Mouse (Mus musculus): ENCODE results near the gene Cdkn2d. TPM values are rescaled to one million over a fixed set of nuclear protein-coding genes. Genes with fewer than 3 reads are reported as not detected.
"Not testable (repeated sequence)": the region's sequence is repeated elsewhere in the genome, so short reads cannot be mapped to it uniquely, and the experiment has no call there.

Cdkn2d gene
- polyA plus RNA-seq, 1 experiment from 2014 or later, result 87.1 TPM

DNA sequence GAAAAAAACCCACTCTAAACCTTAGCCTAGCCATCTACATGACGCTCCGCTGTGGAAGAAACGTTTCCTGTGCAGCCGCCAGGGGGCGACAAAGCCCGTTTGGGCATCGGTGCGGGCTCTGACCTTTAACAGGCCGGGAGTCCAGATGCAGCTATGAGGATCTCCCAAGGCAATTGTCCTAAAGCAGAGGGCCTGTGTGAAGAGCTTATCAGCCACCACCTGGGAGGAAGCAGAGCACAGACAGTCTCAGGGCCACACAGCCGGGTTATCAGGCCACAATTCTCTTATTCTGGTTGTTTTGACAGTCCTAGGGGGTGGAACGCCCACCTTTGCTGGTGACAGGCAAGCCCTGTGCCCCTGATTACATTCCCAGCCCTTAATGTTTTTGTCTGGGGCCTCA is 22.2 kb upstream of the Cdkn2d start:
- no peak overlapping the region for H3K27ac ChIP-seq (ENCODE audit: low read depth, low read length)
- H3K4me1 ChIP-seq (ENCODE audit: control insufficient read depth, insufficient read depth, low read length), result no peaks in the 10 kb centered on the region
- H3K27me3 ChIP-seq (ENCODE audit: control insufficient read depth, insufficient read depth, low read length), result peaks cover 14% of the 10 kb centered on the region
- no peaks in the 10 kb centered on the region for H3K36me3 ChIP-seq (ENCODE audit: control insufficient read depth, insufficient read depth, low read length)
- ATAC-seq (ENCODE audit: insufficient read depth, low FRiP score, low TSS enrichment), result peak; percentile 48
- H3K4me2 ChIP-seq (ENCODE audit: low read depth), result no peak overlapping the region
- WGBS, result 9% methylated on average over 11 of the region's 11 CpGs
- peak; percentile 88 for DNase-seq (ENCODE audit: low spot score)
- H3K9me3 ChIP-seq (ENCODE audit: control insufficient read depth, low read length), result no peaks in the 10 kb centered on the region
- H3K9ac ChIP-seq (ENCODE audit: low read length), result no peak overlapping the region
- no peak overlapping the region for H3K4me3 ChIP-seq (ENCODE audit: low read depth, low read length)

DNA sequence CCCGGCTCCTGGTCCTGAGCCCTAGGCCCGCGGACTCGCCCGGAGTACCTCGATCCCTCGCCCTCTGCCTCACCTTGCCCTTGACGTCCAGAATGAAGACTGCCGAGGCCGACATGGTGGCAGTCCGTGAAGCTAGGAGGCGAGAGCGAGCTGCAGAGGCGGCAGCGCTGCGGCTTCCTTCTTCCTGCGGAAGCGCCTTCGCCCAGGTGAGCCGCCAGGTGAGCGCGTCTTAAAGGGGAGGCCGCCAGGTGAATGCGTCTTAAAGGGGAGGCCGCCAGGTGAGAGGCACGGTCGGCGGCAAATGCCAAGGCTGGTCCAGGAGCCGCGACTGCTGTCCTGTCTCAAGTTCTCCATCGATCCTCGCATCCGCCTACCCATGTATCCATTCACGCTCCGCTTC is 20.9 kb upstream of the Cdkn2d start, which contains the start of gene Ap1m2:
Gene Ap1m2 (minus strand): TSS at position 204 of the 400 bp plus-strand sequence.
- no peak within 1 kb of the TSS for H3K4me2 ChIP-seq (ENCODE audit: low read depth)
- no peaks in the 10 kb centered on the region for H3K36me3 ChIP-seq (ENCODE audit: control insufficient read depth, insufficient read depth, low read length)
- no peak within 1 kb of the TSS for H3K9ac ChIP-seq (ENCODE audit: low read length)

DNA sequence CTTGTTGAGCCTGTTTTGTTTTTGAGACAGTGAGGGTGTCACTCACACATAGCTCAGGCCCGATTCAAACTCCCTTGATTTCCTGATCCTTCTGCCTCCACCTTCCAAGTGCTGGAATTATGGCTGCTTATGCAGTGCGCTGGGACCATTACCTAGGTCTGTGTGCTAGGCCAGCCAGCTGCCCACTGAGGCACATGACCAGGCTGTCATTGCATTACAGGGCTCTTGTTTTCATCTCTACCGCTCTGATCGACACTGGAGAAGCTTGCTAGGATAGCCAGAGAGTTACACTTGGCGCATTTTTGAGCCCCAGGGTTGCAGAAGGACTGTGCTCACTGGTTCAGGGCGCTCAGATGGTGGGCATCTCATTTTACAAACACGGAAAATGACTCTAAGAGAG is 20.5 kb upstream of the Cdkn2d start:
- H3K4me2 ChIP-seq (ENCODE audit: low read depth), result no peak overlapping the region
- H3K9ac ChIP-seq (ENCODE audit: low read length), result no peak overlapping the region
- no peak overlapping the region for H3K27ac ChIP-seq (ENCODE audit: low read depth, low read length)
- no peaks in the 10 kb centered on the region for H3K36me3 ChIP-seq (ENCODE audit: control insufficient read depth, insufficient read depth, low read length)
- 0 out of 2 replicates have a peak overlapping the region, but pooled peaks have one; percentile 4 for H3K4me3 ChIP-seq (ENCODE audit: low read depth, low read length)
- DNase-seq (ENCODE audit: low spot score) (no peak), ATAC-seq (ENCODE audit: insufficient read depth, low FRiP score, low TSS enrichment) (no peak)
- WGBS, result 27% methylated on average over 7 of the region's 7 CpGs
- H3K4me1 ChIP-seq (ENCODE audit: control insufficient read depth, insufficient read depth, low read length), result no peaks in the 10 kb centered on the region
- H3K27me3 ChIP-seq (ENCODE audit: control insufficient read depth, insufficient read depth, low read length), result peaks cover 14% of the 10 kb centered on the region
- no peaks in the 10 kb centered on the region for H3K9me3 ChIP-seq (ENCODE audit: control insufficient read depth, low read length)

More for the DNA sequence above, 20.9 kb upstream of the Cdkn2d start, which contains the start of gene Ap1m2:
- Histone ChIP-seq H3K4me3 (ENCODE audit: low read depth, low read length) (peak within 1 kb of the TSS; percentile 4; the same call in 1 of the 2 replicates), H3K27ac (ENCODE audit: low read depth, low read length) (no peak within 1 kb of the TSS), H3K9me3 (ENCODE audit: control insufficient read depth, low read length) (no peaks in the 10 kb centered on the region), H3K27me3 (ENCODE audit: control insufficient read depth, insufficient read depth, low read length) (peaks cover 14% of the 10 kb centered on the region), H3K4me1 (ENCODE audit: control insufficient read depth, insufficient read depth, low read length) (no peaks in the 10 kb centered on the region)
- 9% methylated on average over 32 of the region's 35 CpGs for WGBS
- DNase-seq (ENCODE audit: low spot score) (no peak), ATAC-seq (ENCODE audit: insufficient read depth, low FRiP score, low TSS enrichment) (no peak)

DNA sequence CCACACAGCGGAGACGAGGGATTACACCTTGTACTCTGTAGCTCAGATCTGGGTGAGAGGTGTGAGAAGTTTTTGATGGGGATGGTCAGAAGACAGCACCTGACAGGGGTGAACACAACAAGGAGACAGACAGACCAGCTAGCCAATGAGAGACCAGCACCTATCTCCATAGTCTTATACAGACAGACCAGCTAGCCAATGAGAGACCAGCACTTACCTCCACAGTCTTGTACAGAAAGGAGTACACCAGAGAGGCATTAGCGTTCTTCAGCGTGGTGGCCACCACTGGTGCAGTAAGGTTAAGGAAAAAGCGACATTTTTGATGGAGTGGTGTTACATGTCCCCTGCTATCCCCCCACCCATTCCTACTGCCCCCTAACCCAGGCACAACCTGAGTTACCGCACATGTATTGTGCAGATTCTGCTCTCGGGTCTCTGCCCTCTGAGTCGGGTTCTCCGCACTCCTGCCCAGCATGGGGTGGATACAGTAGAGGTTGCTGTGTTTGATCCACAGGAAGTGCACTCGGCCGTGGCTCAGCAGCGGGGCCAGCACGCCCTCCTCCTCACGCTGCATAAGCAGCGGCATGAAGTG is 18.0 kb upstream of the Cdkn2d start:
- DNase-seq (ENCODE audit: low spot score), result no peak
- H3K27ac ChIP-seq (ENCODE audit: low read depth, low read length), result no peak overlapping the region

DNA sequence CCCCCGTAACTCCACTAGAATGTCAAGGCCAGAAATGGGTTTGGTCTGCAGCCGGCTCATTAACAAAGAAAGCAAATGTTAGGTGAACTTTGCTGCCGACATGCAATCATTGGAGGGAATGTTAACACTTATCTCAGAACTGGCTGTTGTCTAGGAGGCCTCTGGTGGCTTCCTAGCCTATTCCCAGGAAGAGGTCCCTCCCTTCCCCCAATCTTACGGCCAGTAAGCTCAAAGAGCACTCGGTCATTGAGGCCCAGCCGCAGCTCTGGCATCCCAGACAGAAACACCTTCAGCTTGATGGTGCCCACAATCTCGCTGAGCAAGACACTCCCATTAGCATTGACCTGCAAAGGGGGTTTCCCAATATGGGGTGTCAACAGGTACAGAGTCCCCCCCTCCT is 13.9 kb upstream of the Cdkn2d start:
- no peak overlapping the region for H3K4me3 ChIP-seq (ENCODE audit: low read depth, low read length)
- no peaks in the 10 kb centered on the region for H3K9me3 ChIP-seq (ENCODE audit: control insufficient read depth, low read length)
- ATAC-seq (ENCODE audit: insufficient read depth, low FRiP score, low TSS enrichment) (no peak), DNase-seq (ENCODE audit: low spot score) (no peak)
- 86% methylated on average over 7 of the region's 7 CpGs for WGBS
- H3K4me1 ChIP-seq (ENCODE audit: control insufficient read depth, insufficient read depth, low read length), result no peaks in the 10 kb centered on the region
- no peak overlapping the region for H3K4me2 ChIP-seq (ENCODE audit: low read depth)
- no peak overlapping the region for H3K9ac ChIP-seq (ENCODE audit: low read length)
- H3K36me3 ChIP-seq (ENCODE audit: control insufficient read depth, insufficient read depth, low read length), result no peaks in the 10 kb centered on the region
- H3K27ac ChIP-seq (ENCODE audit: low read depth, low read length), result no peak overlapping the region
- no peaks in the 10 kb centered on the region for H3K27me3 ChIP-seq (ENCODE audit: control insufficient read depth, insufficient read depth, low read length)

More for the DNA sequence above, 18.0 kb upstream of the Cdkn2d start:
- H3K9me3 ChIP-seq (ENCODE audit: control insufficient read depth, low read length), result no peaks in the 10 kb centered on the region
- no peak overlapping the region for H3K9ac ChIP-seq (ENCODE audit: low read length)
- no peak overlapping the region for H3K4me3 ChIP-seq (ENCODE audit: low read depth, low read length)
- no peaks in the 10 kb centered on the region for H3K4me1 ChIP-seq (ENCODE audit: control insufficient read depth, insufficient read depth, low read length)
- WGBS, result 68% methylated on average over 15 of the region's 15 CpGs
- no peaks in the 10 kb centered on the region for H3K36me3 ChIP-seq (ENCODE audit: control insufficient read depth, insufficient read depth, low read length)
- no peak overlapping the region for H3K4me2 ChIP-seq (ENCODE audit: low read depth)
- no peak for ATAC-seq (ENCODE audit: insufficient read depth, low FRiP score, low TSS enrichment)
- H3K27me3 ChIP-seq (ENCODE audit: control insufficient read depth, insufficient read depth, low read length), result peaks cover 14% of the 10 kb centered on the region

DNA sequence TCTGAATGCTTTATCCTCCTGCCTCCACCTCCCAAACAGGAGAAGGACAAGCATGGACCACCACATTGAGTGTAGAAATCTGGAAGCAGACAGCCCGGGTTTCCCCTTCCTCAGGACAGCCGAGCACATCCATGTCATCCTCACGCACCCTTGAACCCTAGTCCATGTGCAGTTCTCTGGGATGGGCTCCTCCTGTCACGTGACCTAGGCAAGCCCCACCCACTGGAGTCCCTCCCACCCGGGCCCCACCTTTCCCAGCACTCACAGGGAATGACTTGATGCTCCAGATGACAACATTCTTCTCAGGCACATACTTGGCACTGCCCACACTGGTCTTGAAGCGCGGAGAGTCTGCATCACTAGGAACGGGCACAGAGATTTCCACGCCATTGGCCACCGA is 7.8 kb upstream of the Cdkn2d start:
- Histone ChIP-seq H3K4me3 (ENCODE audit: low read depth, low read length) (no peak overlapping the region), H3K9ac (ENCODE audit: low read length) (no peak overlapping the region), H3K9me3 (ENCODE audit: control insufficient read depth, low read length) (no peaks in the 10 kb centered on the region), H3K27ac (ENCODE audit: low read depth, low read length) (no peak overlapping the region), H3K27me3 (ENCODE audit: control insufficient read depth, insufficient read depth, low read length) (no peaks in the 10 kb centered on the region), H3K4me2 (ENCODE audit: low read depth) (no peak overlapping the region), H3K36me3 (ENCODE audit: control insufficient read depth, insufficient read depth, low read length) (no peaks in the 10 kb centered on the region), H3K4me1 (ENCODE audit: control insufficient read depth, insufficient read depth, low read length) (no peaks in the 10 kb centered on the region)
- ATAC-seq (ENCODE audit: insufficient read depth, low FRiP score, low TSS enrichment), result no peak
- WGBS, result 85% methylated on average over 10 of the region's 10 CpGs
- no peak for DNase-seq (ENCODE audit: low spot score)

DNA sequence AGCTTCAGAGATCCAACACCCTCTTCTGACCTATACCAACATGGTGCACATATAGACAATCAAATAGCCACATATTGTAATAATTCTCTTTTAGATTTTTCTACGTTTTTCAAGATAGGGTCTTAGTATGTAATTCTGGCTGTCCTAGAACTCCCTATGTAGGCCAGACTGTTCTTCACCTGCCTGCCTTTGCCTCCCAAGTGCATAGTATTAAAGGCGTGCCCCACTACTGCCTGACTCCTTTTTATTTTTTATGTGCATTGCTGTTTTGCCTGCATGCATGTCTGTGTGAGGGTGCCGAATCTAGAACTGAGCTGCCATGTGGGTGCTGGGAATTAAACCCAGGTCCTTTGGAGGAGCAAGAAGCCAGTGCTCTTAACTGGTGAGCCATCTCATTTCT is 1.1 kb upstream of the Cdkn2d start:
- DNase-seq (ENCODE audit: low spot score) (no peak), ATAC-seq (ENCODE audit: insufficient read depth, low FRiP score, low TSS enrichment) (no peak)
- H3K4me1 ChIP-seq (ENCODE audit: control insufficient read depth, insufficient read depth, low read length), result peaks cover 10% of the 10 kb centered on the region
- no peaks in the 10 kb centered on the region for H3K27me3 ChIP-seq (ENCODE audit: control insufficient read depth, insufficient read depth, low read length)
- no peaks in the 10 kb centered on the region for H3K9me3 ChIP-seq (ENCODE audit: control insufficient read depth, low read length)
- H3K4me3 ChIP-seq (ENCODE audit: low read depth, low read length), result no peak overlapping the region
- H3K9ac ChIP-seq (ENCODE audit: low read length), result no peak overlapping the region
- no peak overlapping the region for H3K4me2 ChIP-seq (ENCODE audit: low read depth)
- H3K27ac ChIP-seq (ENCODE audit: low read depth, low read length), result no peak overlapping the region; the same call in 1 of the 2 replicates
- 90% methylated on average over 3 of the region's 3 CpGs for WGBS
- no peaks in the 10 kb centered on the region for H3K36me3 ChIP-seq (ENCODE audit: control insufficient read depth, insufficient read depth, low read length)

DNA sequence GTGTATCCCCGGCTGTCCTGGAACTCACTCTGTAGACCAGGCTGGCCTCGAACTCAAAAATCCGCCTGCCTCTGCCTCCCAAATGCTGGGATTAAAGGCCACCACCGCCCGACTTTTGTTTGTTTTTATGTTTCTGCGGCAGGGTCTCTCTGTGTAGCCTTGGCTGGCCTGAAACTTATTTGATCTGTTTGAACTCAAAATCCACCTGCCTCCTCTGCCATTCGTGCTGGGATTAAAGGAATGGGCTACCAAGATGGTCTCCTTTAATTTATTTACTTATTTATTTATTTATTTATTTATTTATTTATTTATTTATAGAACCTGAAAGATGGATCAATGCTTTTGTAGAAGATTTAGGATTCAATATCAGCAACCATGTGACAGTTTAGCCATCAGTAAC is 661 bp upstream of the Cdkn2d start:
- Histone ChIP-seq H3K27ac (ENCODE audit: low read depth, low read length) (peak overlapping the region; percentile 34), H3K4me3 (ENCODE audit: low read depth, low read length) (peak overlapping the region; percentile 17; the same call in 1 of the 2 replicates), H3K9ac (ENCODE audit: low read length) (peak overlapping the region; percentile 0; the same call in 1 of the 2 replicates), H3K4me1 (ENCODE audit: control insufficient read depth, insufficient read depth, low read length) (peaks cover 14% of the 10 kb centered on the region), H3K4me2 (ENCODE audit: low read depth) (peak overlapping the region; percentile 20)
- not testable (repeated sequence) for H3K36me3 ChIP-seq (ENCODE audit: control insufficient read depth, insufficient read depth, low read length); H3K9me3 ChIP-seq (ENCODE audit: control insufficient read depth, low read length); DNase-seq (ENCODE audit: low spot score); H3K27me3 ChIP-seq (ENCODE audit: control insufficient read depth, insufficient read depth, low read length); ATAC-seq (ENCODE audit: insufficient read depth, low FRiP score, low TSS enrichment)
- WGBS, result 22% methylated on average over 7 of the region's 7 CpGs

DNA sequence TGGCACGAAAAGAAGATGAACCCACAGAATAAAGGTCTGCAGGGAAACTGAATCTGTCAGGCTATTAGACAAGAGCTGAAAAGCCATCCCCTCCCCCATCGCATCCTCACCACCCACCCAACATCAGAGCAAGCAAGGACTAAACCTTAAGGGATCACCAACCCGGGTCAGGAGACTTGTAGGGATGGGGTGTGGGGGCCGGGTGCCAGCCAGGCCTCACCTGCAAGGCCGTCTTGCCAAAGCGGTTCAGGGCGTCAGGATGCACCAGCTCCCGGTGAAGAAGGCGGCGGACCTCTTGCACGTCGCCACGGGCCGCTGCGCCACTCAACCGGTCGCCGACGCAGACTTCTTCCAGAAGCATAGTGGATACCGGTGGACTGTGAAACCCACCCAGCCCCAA is 618 bp downstream of the Cdkn2d start:
- H3K36me3 ChIP-seq (ENCODE audit: control insufficient read depth, insufficient read depth, low read length), result no peaks in the 10 kb centered on the region
- under 1% methylated on average over 20 of the region's 20 CpGs for WGBS
- H3K27me3 ChIP-seq (ENCODE audit: control insufficient read depth, insufficient read depth, low read length), result no peaks in the 10 kb centered on the region
- peak overlapping the region; percentile 70 for H3K4me3 ChIP-seq (ENCODE audit: low read depth, low read length)
- H3K27ac ChIP-seq (ENCODE audit: low read depth, low read length), result peak overlapping the region; percentile 68
- H3K4me2 ChIP-seq (ENCODE audit: low read depth), result peak overlapping the region; percentile 60
- peaks cover 18% of the 10 kb centered on the region for H3K4me1 ChIP-seq (ENCODE audit: control insufficient read depth, insufficient read depth, low read length)
- H3K9ac ChIP-seq (ENCODE audit: low read length), result peak overlapping the region; percentile 78
- no peak for ATAC-seq (ENCODE audit: insufficient read depth, low FRiP score, low TSS enrichment)
- no peaks in the 10 kb centered on the region for H3K9me3 ChIP-seq (ENCODE audit: control insufficient read depth, low read length)
- DNase-seq (ENCODE audit: low spot score), result no peak

All from neural tube, embryonic 11.5 days (tissue).